Mouse (Mus musculus): ENCODE measurements around the gene Thoc5. TPM values are rescaled to one million over a fixed set of nuclear protein-coding genes. Genes with fewer than 3 reads are reported as not detected.

Thoc5 gene
- total and polyA plus RNA-seq, 2 experiments from 2014 or later, result 44.6 to 48.4 TPM

- H3K36me3 ChIP-seq (ENCODE audit: insufficient read depth, low read length), result peaks cover 35% of the 10 kb centered on the region
- no peak overlapping the region for H3K9ac ChIP-seq (replicated peaks; ENCODE audit: low read length, poor library complexity, severe bottlenecking)
- H3K27ac ChIP-seq (ENCODE audit: low read depth, low read length), result no peak overlapping the region
- no peak overlapping the region for H3K4me3 ChIP-seq (ENCODE audit: low read depth, low read length)
- no peaks in the 10 kb centered on the region for H3K27me3 ChIP-seq (ENCODE audit: insufficient read depth, low read length)
- H3K4me2 ChIP-seq (ENCODE audit: low read depth, low read length, poor library complexity, severe bottlenecking), result no peak overlapping the region
- peaks cover 3% of the 10 kb centered on the region; the same call in 1 of the 2 replicates for H3K4me1 ChIP-seq (ENCODE audit: insufficient read depth, low read length)
- H3K9me3 ChIP-seq (ENCODE audit: low read length), result no peaks in the 10 kb centered on the region
- TF ChIP-seq CTCF (IDR thresholded peaks at IDR 0.05), result peak; percentile 69
- peak; percentile 46 for DNase-seq (ENCODE audit: low spot score)
- ATAC-seq (ENCODE audit: low FRiP score), result no peak
- 67% methylated on average over 5 of the region's 5 CpGs for WGBS
These were observed 5.3 kb downstream of the Thoc5 start for GRCm38 (mm10) chr11:4900437-4900836.

GRCm38 (mm10) chr11:4901956-4902355, 6.8 kb downstream of the Thoc5 start:
- Histone ChIP-seq H3K9me3 (ENCODE audit: low read length) (no peaks in the 10 kb centered on the region), H3K36me3 (ENCODE audit: insufficient read depth, low read length) (peaks cover 38% of the 10 kb centered on the region), H3K9ac (replicated peaks; ENCODE audit: low read length, poor library complexity, severe bottlenecking) (no peak overlapping the region), H3K4me1 (ENCODE audit: insufficient read depth, low read length) (no peaks in the 10 kb centered on the region), H3K27ac (ENCODE audit: low read depth, low read length) (no peak overlapping the region), H3K4me2 (ENCODE audit: low read depth, low read length, poor library complexity, severe bottlenecking) (no peak overlapping the region), H3K4me3 (ENCODE audit: low read depth, low read length) (no peak overlapping the region), H3K27me3 (ENCODE audit: insufficient read depth, low read length) (no peaks in the 10 kb centered on the region)
- ATAC-seq (ENCODE audit: low FRiP score) (no peak), DNase-seq (ENCODE audit: low spot score) (no peak)
- no peak for TF ChIP-seq CTCF (IDR thresholded peaks at IDR 0.05)
- 82% methylated on average over 6 of the region's 6 CpGs for WGBS

GRCm38 (mm10) chr11:4906231-4906630, 11.1 kb downstream of the Thoc5 start:
- no peaks in the 10 kb centered on the region for H3K9me3 ChIP-seq (ENCODE audit: low read length)
- H3K27ac ChIP-seq (ENCODE audit: low read depth, low read length), result no peak overlapping the region
- H3K4me2 ChIP-seq (ENCODE audit: low read depth, low read length, poor library complexity, severe bottlenecking), result no peak overlapping the region
- TF ChIP-seq CTCF (IDR thresholded peaks at IDR 0.05), result no peak
- H3K27me3 ChIP-seq (ENCODE audit: insufficient read depth, low read length), result no peaks in the 10 kb centered on the region
- peaks cover 45% of the 10 kb centered on the region for H3K36me3 ChIP-seq (ENCODE audit: insufficient read depth, low read length)
- ATAC-seq (ENCODE audit: low FRiP score) (no peak), DNase-seq (ENCODE audit: low spot score) (no peak)
- no peaks in the 10 kb centered on the region for H3K4me1 ChIP-seq (ENCODE audit: insufficient read depth, low read length)
- H3K9ac ChIP-seq (replicated peaks; ENCODE audit: low read length, poor library complexity, severe bottlenecking), result no peak overlapping the region
- WGBS, result 94% methylated on average over 6 of the region's 6 CpGs
- H3K4me3 ChIP-seq (ENCODE audit: low read depth, low read length), result no peak overlapping the region

- peaks cover 67% of the 10 kb centered on the region for H3K36me3 ChIP-seq (ENCODE audit: insufficient read depth, low read length)
- H3K4me1 ChIP-seq (ENCODE audit: insufficient read depth, low read length), result no peaks in the 10 kb centered on the region
- H3K9me3 ChIP-seq (ENCODE audit: low read length), result no peaks in the 10 kb centered on the region
- TF ChIP-seq CTCF (IDR thresholded peaks at IDR 0.05), result peak; percentile 82
- no peaks in the 10 kb centered on the region for H3K27me3 ChIP-seq (ENCODE audit: insufficient read depth, low read length)
- H3K9ac ChIP-seq (replicated peaks; ENCODE audit: low read length, poor library complexity, severe bottlenecking), result no peak overlapping the region
- ATAC-seq (ENCODE audit: low FRiP score) (no peak), DNase-seq (ENCODE audit: low spot score) (peak; percentile 69)
- whole genome bisulfite sequencing, result 55% methylated on average over 1 of the region's 1 CpGs
- no peak overlapping the region for H3K4me2 ChIP-seq (ENCODE audit: low read depth, low read length, poor library complexity, severe bottlenecking)
- H3K4me3 ChIP-seq (ENCODE audit: low read depth, low read length), result no peak overlapping the region
- H3K27ac ChIP-seq (ENCODE audit: low read depth, low read length), result no peak overlapping the region
These were observed 20.9 kb downstream of the Thoc5 start for GRCm38 (mm10) chr11:4916068-4916467.

GRCm38 (mm10) chr11:4921281-4921680, 26.2 kb downstream of the Thoc5 start:
- no peak overlapping the region for H3K9ac ChIP-seq (replicated peaks; ENCODE audit: low read length, poor library complexity, severe bottlenecking)
- no peak overlapping the region for H3K4me3 ChIP-seq (ENCODE audit: low read depth, low read length)
- H3K4me2 ChIP-seq (ENCODE audit: low read depth, low read length, poor library complexity, severe bottlenecking), result no peak overlapping the region
- WGBS, result 73% methylated on average over 2 of the region's 2 CpGs
- ATAC-seq (ENCODE audit: low FRiP score) (no peak), DNase-seq (ENCODE audit: low spot score) (peak; percentile 4)
- no peak overlapping the region for H3K27ac ChIP-seq (ENCODE audit: low read depth, low read length)
- no peaks in the 10 kb centered on the region for H3K27me3 ChIP-seq (ENCODE audit: insufficient read depth, low read length)
- no peaks in the 10 kb centered on the region for H3K4me1 ChIP-seq (ENCODE audit: insufficient read depth, low read length)
- no peak for TF ChIP-seq CTCF (IDR thresholded peaks at IDR 0.05)
- H3K36me3 ChIP-seq (ENCODE audit: insufficient read depth, low read length), result peaks cover 77% of the 10 kb centered on the region
- H3K9me3 ChIP-seq (ENCODE audit: low read length), result no peaks in the 10 kb centered on the region

GRCm38 (mm10) chr11:4921751-4922150, 26.6 kb downstream of the Thoc5 start:
- no peak for DNase-seq (ENCODE audit: low spot score)
- Histone ChIP-seq H3K9me3 (ENCODE audit: low read length) (no peaks in the 10 kb centered on the region), H3K27ac (ENCODE audit: low read depth, low read length) (no peak overlapping the region), H3K4me2 (ENCODE audit: low read depth, low read length, poor library complexity, severe bottlenecking) (no peak overlapping the region), H3K36me3 (ENCODE audit: insufficient read depth, low read length) (peaks cover 80% of the 10 kb centered on the region), H3K4me3 (ENCODE audit: low read depth, low read length) (no peak overlapping the region), H3K4me1 (ENCODE audit: insufficient read depth, low read length) (no peaks in the 10 kb centered on the region), H3K27me3 (ENCODE audit: insufficient read depth, low read length) (no peaks in the 10 kb centered on the region), H3K9ac (replicated peaks; ENCODE audit: low read length, poor library complexity, severe bottlenecking) (no peak overlapping the region)
- ATAC-seq (ENCODE audit: low FRiP score), result no peak
- no peak for TF ChIP-seq CTCF (IDR thresholded peaks at IDR 0.05)
- 94% methylated on average over 7 of the region's 7 CpGs for WGBS

Data from midbrain, postnatal 0 days (tissue).